Mouse (Mus musculus) lung, adult 2 months (tissue): ENCODE data around the gene Sun1.

ENCODE experiments used
- CTCF ChIP-seq: fragments of 200-500 bp; IDR thresholded peaks from 2 replicates; pipeline ENCODE4 v1.5.1; 2011; ENCODE audit warnings: mild to moderate bottlenecking, low read length, control low read depth; ENCODE audit not compliant: insufficient read depth
- POLR2A ChIP-seq: fragments of 200-500 bp; IDR thresholded peaks from 2 replicates; pipeline ENCODE4 v1.6.1; 2011; ENCODE audit warnings: low read depth, mild to moderate bottlenecking, control low read depth, low read length, borderline replicate concordance; ENCODE audit errors: extremely low read depth

DNA sequence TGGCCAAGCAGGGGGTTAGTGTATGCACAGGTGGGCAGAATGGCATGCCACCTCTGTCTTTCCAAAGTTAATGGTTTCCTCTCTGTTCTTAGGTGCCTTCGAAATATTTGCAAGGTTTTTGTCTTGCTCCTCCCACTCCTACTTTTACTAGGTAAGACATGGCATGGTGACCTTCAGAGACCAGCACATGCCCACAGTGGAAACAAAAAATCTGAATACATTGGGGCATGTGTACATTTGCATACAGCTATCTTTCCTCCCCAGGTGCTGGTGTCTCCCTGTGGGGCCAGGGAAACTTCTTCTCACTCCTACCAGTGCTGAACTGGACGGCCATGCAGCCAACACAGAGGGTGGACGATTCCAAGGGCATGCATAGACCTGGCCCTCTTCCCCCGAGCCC, 34.0 kb downstream of the Sun1 start:
- no peak for TF ChIP-seq POLR2A
- no peak for TF ChIP-seq CTCF
